Mouse (Mus musculus): Measurements from ENCODE around the gene Cpa1.

DNA sequence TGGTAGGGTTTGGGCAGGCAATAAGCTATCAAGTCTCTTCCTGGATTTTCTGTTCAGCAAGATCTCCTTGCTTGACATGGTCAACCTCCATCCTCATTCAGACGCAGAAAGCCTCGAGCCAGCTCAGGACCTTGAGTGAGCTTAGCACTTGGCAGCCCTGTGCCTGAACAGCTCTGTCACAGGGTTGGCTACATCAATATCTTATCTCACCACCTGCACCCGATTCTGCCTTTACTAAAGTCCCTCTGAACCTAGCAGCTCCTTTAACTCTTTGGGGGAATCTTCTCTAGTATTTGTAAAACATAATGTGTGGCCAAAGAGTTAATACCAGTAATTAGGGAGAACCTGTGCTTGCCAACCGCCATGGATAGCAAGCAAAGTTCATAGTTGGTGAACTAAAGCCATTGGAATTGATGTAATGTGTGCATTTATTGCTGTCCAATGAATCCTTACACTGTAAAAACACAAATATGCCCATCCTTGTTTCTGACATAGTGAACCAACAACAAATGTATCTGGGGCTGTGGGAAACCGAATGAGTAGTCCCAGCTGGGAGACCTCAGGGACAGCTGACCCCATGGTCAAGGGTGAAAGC is at the start of gene Cpa1:
- TF ChIP-seq CTCF (conservative IDR thresholded peaks at IDR 0.05; ENCODE audit: low read length) (no peak), POU5F1 (IDR thresholded peaks at IDR 0.05; ENCODE audit: borderline replicate concordance, low read length) (no peak)

Data from E14TG2a.4 (cell line).